Mouse (Mus musculus) brain, adult 2 months (tissue): ENCODE data around the gene Diaph3.
A peak's percentile ranks its signal among the peaks of the same experiment; 100 is the strongest.

Experiments used
- DNase-seq: peaks from one replicate; pipeline ENCODE4 v3.0.0; 2011; ENCODE audit warnings: low read depth, low spot score

Gene Diaph3

DNA sequence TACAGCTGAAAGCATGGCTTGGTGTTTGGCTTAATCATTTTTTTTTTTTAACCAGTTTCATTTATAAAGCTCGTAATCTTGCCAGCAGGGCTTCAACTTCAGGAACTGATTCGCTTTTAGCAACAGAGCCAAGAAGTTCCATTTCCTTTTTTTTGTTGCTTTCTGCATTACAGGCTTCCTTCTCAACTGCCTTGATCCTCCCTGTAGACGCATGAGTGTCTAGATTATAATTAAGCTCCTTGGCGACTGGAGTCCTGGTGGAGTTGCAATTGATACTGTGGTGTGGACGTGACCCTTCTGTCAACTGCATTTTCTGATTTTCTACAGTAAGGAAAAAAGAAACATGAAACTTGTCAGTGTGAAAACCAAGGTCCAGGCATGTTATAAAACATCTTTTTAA, 484.8 kb downstream of the Diaph3 start:
- no peak for DNase-seq

DNA sequence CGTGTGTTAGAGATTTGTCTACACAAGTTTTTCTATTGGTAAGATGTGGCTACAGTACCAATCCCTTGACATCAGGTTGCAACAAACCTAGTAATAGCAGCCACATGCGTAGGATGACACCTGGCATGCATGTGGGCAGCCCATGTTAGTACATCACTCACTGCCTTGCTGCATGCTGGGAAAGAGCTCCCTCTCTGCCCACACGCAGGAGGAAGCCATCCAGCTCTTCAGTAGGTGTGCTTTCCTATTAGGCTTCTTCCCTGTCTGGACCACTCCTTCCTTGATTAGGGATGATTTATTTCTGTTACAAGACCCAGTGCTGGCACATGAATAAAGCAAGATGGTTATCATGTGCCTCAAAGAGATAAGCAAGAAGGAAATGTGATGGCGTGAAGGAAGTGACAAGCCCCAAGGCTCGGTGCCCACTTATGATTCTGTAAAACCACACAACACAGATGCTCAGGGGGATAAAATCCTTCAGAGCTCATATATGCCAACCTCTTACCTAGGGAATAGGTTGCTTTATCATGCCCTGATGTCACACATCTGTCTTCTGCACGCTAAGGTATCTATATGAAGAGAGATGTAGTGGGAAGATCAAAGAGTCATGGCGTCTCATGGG, 494.4 kb downstream of the Diaph3 start:
- peak; percentile 51 for DNase-seq

DNA sequence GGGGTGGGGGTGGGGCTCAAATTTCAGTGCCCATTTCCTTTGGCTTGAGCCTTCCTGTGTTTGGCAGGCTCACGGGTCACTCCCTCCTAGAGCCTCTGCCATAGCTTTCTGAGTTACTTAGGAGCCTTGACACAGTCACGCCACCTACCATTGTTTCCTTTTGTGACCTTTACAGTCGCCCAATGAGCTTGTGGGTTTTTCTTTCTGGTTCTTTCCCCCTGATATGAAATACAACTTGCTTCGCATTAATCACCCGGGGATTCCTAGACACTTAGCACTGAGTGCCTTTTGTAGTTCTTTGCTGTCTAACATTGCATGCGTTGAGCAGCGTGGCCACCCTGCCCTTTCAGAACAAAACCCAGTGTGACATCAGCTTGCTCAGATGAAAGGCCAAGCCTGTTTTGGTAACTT, 498.2 kb downstream of the Diaph3 start:
- DNase-seq: no peak

DNA sequence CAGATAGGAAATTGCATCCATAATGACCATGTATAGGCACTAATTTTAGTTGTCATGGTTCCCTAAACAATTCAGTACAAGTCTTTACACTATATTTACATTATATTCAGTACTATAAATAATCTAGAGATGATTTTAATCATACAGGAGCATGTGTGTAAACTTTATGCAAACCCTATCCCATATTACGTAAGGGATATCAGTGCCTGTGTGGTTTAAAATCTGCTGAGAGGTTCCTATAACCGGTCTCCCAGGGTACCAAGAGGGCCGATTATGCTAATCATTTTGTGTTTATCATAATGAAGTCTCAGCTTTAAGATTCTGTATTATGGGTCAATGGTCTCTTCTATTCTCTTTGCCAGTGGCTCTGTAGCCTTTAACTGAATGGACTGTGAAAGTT, 499.2 kb downstream of the Diaph3 start:
- no peak for DNase-seq

DNA sequence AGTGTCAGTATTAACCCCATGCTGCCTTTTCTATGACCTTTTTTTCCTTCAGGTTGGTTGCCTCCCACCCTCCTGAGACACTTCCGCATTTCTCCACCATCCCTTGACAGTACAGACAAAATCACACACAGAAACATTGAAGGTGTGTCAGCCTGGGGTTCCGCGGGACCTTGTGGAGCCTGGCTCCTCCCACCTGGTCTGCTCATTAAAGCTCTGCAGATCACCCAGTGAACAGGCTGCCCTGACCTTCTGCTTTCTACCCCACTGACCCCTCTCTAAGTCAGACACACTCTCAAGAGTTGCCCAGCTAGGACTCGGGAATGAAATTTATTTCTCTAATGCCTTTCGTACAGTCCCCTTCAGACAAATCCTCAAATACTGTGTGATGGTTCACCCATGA, 500.9 kb downstream of the Diaph3 start:
- DNase-seq: no peak

DNA sequence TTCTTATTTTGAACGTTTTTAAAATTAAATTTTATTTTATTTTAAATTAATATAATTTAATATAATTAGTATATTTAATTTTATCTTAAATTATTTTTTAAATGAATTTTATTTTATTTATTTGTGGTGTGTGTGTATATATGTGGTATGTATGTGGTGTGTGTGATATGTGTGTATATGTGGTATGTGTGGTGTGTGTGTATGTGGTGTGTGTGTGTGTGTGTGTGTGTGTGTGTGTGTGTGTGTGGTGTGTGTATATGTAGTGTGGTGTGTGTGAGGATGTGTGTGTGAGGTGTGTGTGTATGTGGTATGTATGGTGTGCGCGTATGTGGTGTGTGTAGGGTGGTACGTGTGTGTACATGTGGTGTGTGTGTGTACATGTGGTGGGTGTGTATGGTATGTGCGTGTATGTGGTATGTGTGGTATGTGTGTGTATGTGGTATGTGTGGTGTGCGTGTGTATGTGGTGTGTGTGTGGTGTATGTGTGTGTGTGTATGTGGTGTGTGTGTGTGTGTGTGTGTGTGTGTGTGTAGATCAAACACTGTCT, 505.4 kb downstream of the Diaph3 start:
- DNase-seq: no peak

DNA sequence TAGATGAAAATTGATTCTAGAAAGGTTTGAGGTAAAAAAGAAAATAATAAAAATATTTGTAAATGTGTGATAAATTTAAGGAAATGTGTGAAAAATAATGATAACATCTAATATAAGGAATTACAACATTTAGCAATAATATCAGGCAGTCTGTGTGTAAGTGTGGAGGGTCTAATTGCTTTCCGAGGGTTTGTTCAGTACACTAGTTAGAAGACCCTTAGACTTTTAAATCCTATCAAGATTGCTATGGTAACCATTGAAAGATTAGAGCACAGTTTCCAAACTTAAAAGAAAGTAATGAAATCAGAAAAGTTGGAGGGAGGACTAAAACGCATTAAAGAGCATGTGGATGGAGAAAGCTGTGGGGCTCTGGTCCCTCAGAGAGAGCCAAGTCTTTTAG, 506.0 kb downstream of the Diaph3 start:
- DNase-seq: no peak

DNA sequence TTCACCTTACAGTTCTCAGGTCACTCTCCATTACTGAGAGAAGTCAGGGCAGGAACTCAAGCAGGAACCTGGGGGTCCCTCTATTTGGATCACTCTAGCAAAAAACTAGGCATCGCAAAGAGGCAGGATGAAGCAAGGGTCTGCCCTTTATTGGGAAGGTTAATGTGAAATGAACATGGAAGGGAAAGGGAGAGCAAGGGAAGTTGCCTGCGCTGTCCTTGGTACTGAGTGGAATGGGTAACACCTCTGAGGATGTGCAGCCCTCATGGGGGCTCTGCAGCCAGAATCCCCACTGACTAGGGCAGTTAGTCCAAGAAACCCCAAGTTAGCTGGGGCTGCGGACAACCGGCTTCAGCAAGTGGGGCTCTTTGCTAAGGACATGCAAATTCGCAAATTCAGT, 507.2 kb downstream of the Diaph3 start:
- no peak for DNase-seq

DNA sequence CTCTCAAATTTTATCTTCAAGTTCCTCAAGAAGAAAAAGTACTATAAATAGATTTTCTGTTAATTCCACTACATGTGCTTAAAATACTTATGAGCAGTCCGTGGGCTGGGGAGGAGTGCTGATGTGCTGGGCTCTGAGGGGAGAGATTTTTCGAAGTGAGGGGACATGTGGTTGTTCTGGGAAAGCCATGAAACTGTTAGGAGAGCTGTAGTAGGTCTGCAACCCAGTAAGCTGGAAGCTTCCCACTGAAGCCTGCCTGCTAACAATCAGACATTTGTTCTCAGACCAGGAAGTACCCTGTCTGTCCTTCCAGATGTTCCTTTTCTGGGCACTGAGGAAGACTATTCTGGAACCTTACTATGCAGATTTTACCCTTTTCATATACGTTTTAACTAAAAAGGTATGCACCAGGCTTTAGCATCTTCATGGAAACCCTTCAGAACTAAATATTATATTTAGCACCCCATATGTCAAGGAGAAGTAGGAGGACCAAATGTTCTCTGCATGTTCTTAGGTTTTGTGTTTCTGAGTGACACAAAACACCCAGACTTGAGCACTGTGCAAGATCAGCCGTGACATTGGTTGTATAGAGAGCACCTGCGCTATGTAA, 516.1 kb downstream of the Diaph3 start:
- DNase-seq: peak; percentile 70

DNA sequence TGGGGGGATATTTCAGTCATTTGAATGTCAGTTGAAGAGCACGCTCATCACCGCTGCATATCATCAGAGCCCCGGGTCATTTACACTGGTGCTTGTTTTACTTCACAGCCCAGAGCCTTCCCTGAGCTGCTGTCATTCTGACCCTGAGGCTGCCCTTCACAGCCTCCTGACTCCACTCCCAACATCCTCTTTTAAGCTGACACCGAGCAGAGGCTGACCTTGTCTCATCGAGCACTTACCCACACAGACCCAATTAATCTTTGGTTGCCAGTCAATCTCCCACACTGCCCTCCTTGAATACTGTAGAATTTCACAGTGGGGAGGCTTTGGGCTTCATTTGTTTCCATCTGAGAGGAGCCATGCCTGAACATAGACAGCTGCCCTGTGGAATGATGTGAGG, 521.4 kb downstream of the Diaph3 start:
- no peak for DNase-seq
